ENCODE assay signal across 31 mouse cellular contexts in the genomic region with DNA sequence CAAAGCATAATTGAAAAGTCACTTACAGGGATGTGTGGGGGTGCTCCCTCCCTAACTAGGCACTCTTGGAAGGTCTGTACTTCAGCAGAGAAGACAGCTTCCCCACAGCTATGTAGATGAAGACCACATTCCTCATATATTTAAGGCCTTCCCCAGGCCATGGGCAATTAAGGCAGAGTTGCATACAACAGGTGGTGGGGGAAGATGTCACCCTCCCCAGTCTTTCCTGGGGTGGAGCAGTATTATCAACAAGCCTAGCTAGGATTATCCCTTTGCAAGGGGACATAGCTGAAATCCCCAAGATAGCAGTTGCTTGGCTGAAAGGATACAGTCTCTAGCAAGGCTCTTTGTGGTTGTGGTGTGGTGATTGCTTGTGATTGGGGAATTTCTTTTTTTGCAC.
"Had no signal": no experiment of that assay in that cellular context is flagged by ENCODE, and none has a peak within 500 bp of the region (broad histone marks: within the 10 kb centered on the region; RNA-seq: fewer than 3 reads in every experiment).

No protein-coding gene starts in this region.

- H3K9me3 ChIP-seq: limb, embryonic 10.5 days; limb, embryonic 12.5 days; limb, embryonic 13.5 days; limb, embryonic 15.5 days; liver, embryonic 12.5 days; liver, embryonic 13.5 days; liver, embryonic 15.5 days; lung, embryonic 15.5 days; midbrain, embryonic 10.5 days; midbrain, embryonic 12.5 days; midbrain, embryonic 13.5 days; midbrain, embryonic 15.5 days; neural tube, embryonic 12.5 days had no signal

- H3K9ac ChIP-seq: limb, embryonic 12.5 days; limb, embryonic 13.5 days; limb, embryonic 15.5 days; liver, embryonic 12.5 days; liver, embryonic 13.5 days; liver, embryonic 14.5 days; liver, embryonic 15.5 days; liver, postnatal 0 days; lung, embryonic 14.5 days; lung, embryonic 15.5 days; midbrain, embryonic 12.5 days; midbrain, embryonic 13.5 days; midbrain, embryonic 15.5 days; neural tube, embryonic 12.5 days had no signal

- DNase-seq: left cerebral cortex, postnatal 4 days; liver; liver, embryonic 13.5 days; liver, postnatal 0 days; lung, adult 18-20 months; lung, adult 2 months; lung, embryonic 14.5 days; lung, postnatal 10 days; lung, postnatal 14 days; lung, postnatal 36 days; lung, postnatal 4 days; midbrain, embryonic 14.5 days had no signal

- H3K27me3 ChIP-seq: limb, embryonic 15.5 days; lung, embryonic 15.5 days; neural tube, embryonic 12.5 days had no signal

- H3K36me3 ChIP-seq: limb, embryonic 10.5 days; limb, embryonic 12.5 days; limb, embryonic 13.5 days; limb, embryonic 15.5 days; liver, embryonic 12.5 days; liver, embryonic 13.5 days; liver, embryonic 15.5 days; lung, embryonic 15.5 days; midbrain, embryonic 10.5 days; midbrain, embryonic 12.5 days; midbrain, embryonic 13.5 days; midbrain, embryonic 15.5 days; neural tube, embryonic 12.5 days had no signal

- H3K4me3 ChIP-seq: limb, embryonic 10.5 days; limb, embryonic 12.5 days; limb, embryonic 13.5 days; limb, embryonic 15.5 days; liver, embryonic 12.5 days; liver, embryonic 13.5 days; liver, embryonic 15.5 days; lung, embryonic 15.5 days; megakaryocyte, embryonic 14.5 days; midbrain, embryonic 10.5 days; midbrain, embryonic 12.5 days; midbrain, embryonic 13.5 days; midbrain, embryonic 15.5 days; neural tube, embryonic 12.5 days had no signal

- ATAC-seq: liver, embryonic 12.5 days; liver, postnatal 0 days; lung, postnatal 0 days; midbrain, embryonic 13.5 days; midbrain, embryonic 15.5 days; midbrain, embryonic 16.5 days had no signal

- H3K4me2 ChIP-seq: limb, embryonic 12.5 days; limb, embryonic 13.5 days; limb, embryonic 15.5 days; liver, embryonic 11.5 days; liver, embryonic 12.5 days; liver, embryonic 13.5 days; liver, embryonic 15.5 days; lung, embryonic 14.5 days; lung, embryonic 15.5 days; midbrain, embryonic 11.5 days; midbrain, embryonic 12.5 days; midbrain, embryonic 13.5 days; midbrain, embryonic 15.5 days; neural tube, embryonic 12.5 days had no signal

- H3K4me1 ChIP-seq: liver, embryonic 12.5 days; liver, embryonic 13.5 days; liver, embryonic 15.5 days had no signal

- H3K27ac ChIP-seq: limb, embryonic 10.5 days; limb, embryonic 12.5 days; limb, embryonic 13.5 days; limb, embryonic 15.5 days; liver, embryonic 12.5 days; liver, embryonic 13.5 days; liver, embryonic 14.5 days; liver, embryonic 15.5 days; lung, embryonic 15.5 days; macrophage; midbrain, embryonic 10.5 days; midbrain, embryonic 12.5 days; midbrain, embryonic 13.5 days; midbrain, embryonic 15.5 days; neural tube, embryonic 12.5 days had no signal
